Mouse (Mus musculus) kidney, embryonic 16.5 days (tissue): ENCODE measurements around the gene Slc24a3. TPM values are rescaled to one million over a fixed set of nuclear protein-coding genes. Genes with fewer than 3 reads are reported as not detected.

ENCODE experiments used
- ATAC-seq: fragments of 200-750 bp; cut with Nextera tagmentation; 2 replicates; pipeline ENCODE4 v1.8.0; 2017; ENCODE audit warnings: moderate TSS enrichment; ENCODE audit not compliant: low FRiP score, low TSS enrichment
- H3K27ac ChIP-seq: fragments of 300-500 bp; sonication (generic); 2 replicates; pipeline ENCODE4 v1.5.1; 2014; ENCODE audit warnings: low read length
- H3K27me3 ChIP-seq: fragments of 300-500 bp; sonication (generic); 2 replicates; pipeline ENCODE4 v1.6.1; 2014; ENCODE audit warnings: low read length, control low read depth, mixed read lengths; ENCODE audit not compliant: insufficient read depth
- H3K36me3 ChIP-seq: fragments of 300-500 bp; sonication (generic); 2 replicates; pipeline ENCODE4 v1.6.1; 2014; ENCODE audit warnings: low read length, control low read depth, mixed read lengths; ENCODE audit not compliant: insufficient read depth
- H3K4me1 ChIP-seq: fragments of 300-500 bp; sonication (generic); 2 replicates; pipeline ENCODE4 v1.6.1; 2014; ENCODE audit warnings: low read length, control low read depth, mixed read lengths; ENCODE audit not compliant: insufficient read depth
- H3K4me2 ChIP-seq: fragments of 300-500 bp; sonication (generic); replicated peaks from 2 replicates; pipeline ENCODE4 v1.6.1; 2014; ENCODE audit warnings: low read depth, low read length
- H3K4me3 ChIP-seq: fragments of 300-500 bp; sonication (generic); 2 replicates; pipeline ENCODE4 v1.5.1; 2014; ENCODE audit warnings: mild to moderate bottlenecking, low read length
- H3K9ac ChIP-seq: fragments of 300-500 bp; sonication (generic); replicated peaks from 2 replicates; pipeline ENCODE4 v1.6.1; 2014; ENCODE audit warnings: low read length
- H3K9me3 ChIP-seq: fragments of 300-500 bp; sonication (generic); 2 replicates; pipeline ENCODE4 v1.6.1; 2016; ENCODE audit warnings: low read length, control low read depth
- WGBS: fragments of 180-500 bp; shearing (Covaris S2); extraction: QIAGEN DNeasy Blood & Tissue Kit; methylation state at CpG from one replicate; pipeline ENCODE4 v1.1.7; 2014; 5-methylcytosine and 5-hydroxymethylcytosine counted together
- polyA plus RNA-seq: library from polyadenylated mRNA; unstranded; fragments of >200 nt; fragmentation: Nextera tagmentation; extraction: Ambion mirVana; gene quantifications from 2 replicates; pipeline ENCODE4 v1.2.1, GENCODE M21; 2015

Slc24a3 gene
- polyA plus RNA-seq, 1 experiment from 2014 or later = 1.0 TPM

DNA sequence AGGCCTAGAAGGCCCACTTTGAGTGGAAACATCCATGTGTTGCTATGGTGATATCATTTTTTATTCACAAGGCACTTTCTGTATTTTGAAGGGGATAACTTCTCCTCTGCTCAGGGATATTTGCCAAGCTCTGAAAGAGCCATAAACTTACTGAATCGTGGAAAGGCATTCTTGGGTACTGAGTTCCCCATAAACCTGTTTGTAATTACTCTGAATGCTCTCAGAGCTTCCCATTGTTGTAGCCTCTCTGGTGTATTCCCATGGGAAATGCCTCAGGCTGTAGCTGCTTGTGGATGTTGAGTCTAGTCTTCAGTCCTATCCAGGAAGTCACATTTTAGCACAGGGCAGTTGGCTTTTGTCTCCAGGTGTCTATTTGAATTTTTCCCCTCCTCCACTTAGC, 125.3 kb downstream of the Slc24a3 start:
- Histone ChIP-seq H3K27me3 (no peaks in the 10 kb centered on the region), H3K27ac (no peak overlapping the region), H3K4me3 (no peak overlapping the region), H3K9me3 (no peaks in the 10 kb centered on the region), H3K4me1 (peaks cover 6% of the 10 kb centered on the region; the same call in 1 of the 2 replicates), H3K36me3 (no peaks in the 10 kb centered on the region), H3K9ac (no peak overlapping the region), H3K4me2 (no peak overlapping the region)
- WGBS = 6% methylated on average over 1 of the region's 1 CpGs
- no peak for ATAC-seq

DNA sequence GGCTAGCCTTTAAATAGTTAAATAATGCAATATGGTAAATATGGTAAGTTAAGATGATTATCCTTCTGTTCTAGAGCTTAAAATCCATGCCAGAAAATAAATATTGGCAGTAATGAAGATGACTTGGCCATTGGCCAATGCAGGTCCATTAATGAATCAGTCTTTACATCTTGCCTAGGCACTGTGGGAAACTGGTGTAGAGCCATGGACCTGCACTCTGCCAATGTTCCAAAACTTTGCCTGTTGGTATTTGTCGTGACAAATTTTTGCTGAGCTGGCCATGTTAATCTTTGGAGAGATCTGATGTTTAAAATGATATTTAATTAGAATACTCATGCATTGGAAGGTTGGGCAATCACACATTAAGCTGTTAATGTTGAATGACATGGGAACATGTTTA, 129.4 kb downstream of the Slc24a3 start:
- H3K4me1 ChIP-seq = peaks cover 6% of the 10 kb centered on the region; the same call in 1 of the 2 replicates

GRCm38 (mm10) chr2:145299914-145300699, 132.6 kb downstream of the Slc24a3 start:
- whole genome bisulfite sequencing = 45% methylated on average over 5 of the region's 5 CpGs

More for the DNA sequence above, 129.4 kb downstream of the Slc24a3 start:
- WGBS = 85% methylated on average over 1 of the region's 1 CpGs
- no peak for ATAC-seq
- Histone ChIP-seq H3K27me3 (no peaks in the 10 kb centered on the region), H3K9ac (no peak overlapping the region), H3K4me2 (no peak overlapping the region), H3K4me3 (no peak overlapping the region), H3K27ac (no peak overlapping the region), H3K36me3 (no peaks in the 10 kb centered on the region), H3K9me3 (no peaks in the 10 kb centered on the region)

DNA sequence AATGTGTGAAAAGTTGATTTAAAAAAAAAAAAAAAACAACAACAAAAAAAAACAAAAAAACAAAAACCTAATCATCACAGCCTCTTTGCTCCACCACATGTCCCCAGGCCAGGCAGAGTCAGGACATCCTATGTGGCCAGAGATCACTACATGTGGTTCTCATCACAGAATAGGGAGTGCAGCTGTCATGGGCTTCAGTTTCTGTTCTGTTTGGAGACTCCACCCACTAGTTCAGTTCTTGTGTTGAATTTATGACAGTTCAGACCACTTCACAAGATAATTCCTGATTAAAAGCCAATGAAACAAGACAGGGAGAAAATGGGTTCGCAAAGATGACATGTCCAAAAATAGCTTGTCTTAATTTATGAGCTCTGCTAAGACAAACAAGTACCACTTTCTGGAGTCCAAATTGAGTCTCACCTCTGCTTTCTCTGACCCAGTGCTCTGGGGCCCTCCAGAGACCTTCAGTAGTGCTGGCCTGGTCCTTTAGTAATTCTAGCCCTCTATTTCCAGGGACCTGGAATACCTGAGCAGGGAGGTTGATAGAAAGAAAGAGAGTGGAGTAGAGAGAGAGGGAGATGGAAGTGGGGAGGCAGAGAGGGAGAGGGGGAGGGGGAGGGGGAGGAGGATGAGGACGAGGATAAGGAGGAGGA, 139.8 kb downstream of the Slc24a3 start:
- H3K9me3 ChIP-seq = no peaks in the 10 kb centered on the region
- no peak overlapping the region for H3K4me2 ChIP-seq
- 22% methylated on average over 2 of the region's 2 CpGs for WGBS
- no peak overlapping the region for H3K27ac ChIP-seq
- no peaks in the 10 kb centered on the region for H3K4me1 ChIP-seq
- peak; percentile 92 for ATAC-seq
- no peak overlapping the region for H3K4me3 ChIP-seq
- no peaks in the 10 kb centered on the region for H3K27me3 ChIP-seq
- no peaks in the 10 kb centered on the region for H3K36me3 ChIP-seq
- H3K9ac ChIP-seq = no peak overlapping the region

More at GRCm38 (mm10) chr2:145299914-145300699, 132.6 kb downstream of the Slc24a3 start:
- no peaks in the 10 kb centered on the region for H3K36me3 ChIP-seq
- no peak overlapping the region for H3K4me2 ChIP-seq
- no peaks in the 10 kb centered on the region for H3K27me3 ChIP-seq
- no peak overlapping the region for H3K27ac ChIP-seq
- H3K9me3 ChIP-seq = no peaks in the 10 kb centered on the region
- no peak overlapping the region for H3K4me3 ChIP-seq
- no peak for ATAC-seq
- no peaks in the 10 kb centered on the region for H3K4me1 ChIP-seq
- H3K9ac ChIP-seq = no peak overlapping the region

DNA sequence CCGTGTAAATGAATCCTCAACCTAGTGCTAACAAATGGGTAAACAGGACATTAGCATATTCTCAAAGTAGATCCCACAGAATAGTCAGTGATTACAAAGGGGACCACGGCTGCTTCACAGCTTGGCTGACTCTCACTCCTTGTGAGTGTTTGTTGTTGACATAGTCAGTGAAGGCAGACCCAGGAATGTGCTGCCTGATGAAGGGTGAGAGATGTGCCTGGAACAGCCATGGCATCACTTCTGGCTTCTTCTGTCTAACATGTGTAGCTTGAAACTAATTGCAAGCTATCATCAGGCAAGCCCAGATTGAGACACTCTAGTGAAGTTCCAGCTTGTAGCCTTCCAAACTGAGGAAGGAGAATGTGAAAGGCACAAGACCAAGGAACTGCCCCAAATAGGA, 151.4 kb downstream of the Slc24a3 start:
- Histone ChIP-seq H3K27me3 (no peaks in the 10 kb centered on the region), H3K9me3 (no peaks in the 10 kb centered on the region), H3K27ac (no peak overlapping the region), H3K9ac (no peak overlapping the region), H3K4me3 (no peak overlapping the region), H3K36me3 (no peaks in the 10 kb centered on the region), H3K4me1 (no peaks in the 10 kb centered on the region), H3K4me2 (no peak overlapping the region)
- 46% methylated on average over 2 of the region's 2 CpGs for WGBS
- ATAC-seq = no peak

DNA sequence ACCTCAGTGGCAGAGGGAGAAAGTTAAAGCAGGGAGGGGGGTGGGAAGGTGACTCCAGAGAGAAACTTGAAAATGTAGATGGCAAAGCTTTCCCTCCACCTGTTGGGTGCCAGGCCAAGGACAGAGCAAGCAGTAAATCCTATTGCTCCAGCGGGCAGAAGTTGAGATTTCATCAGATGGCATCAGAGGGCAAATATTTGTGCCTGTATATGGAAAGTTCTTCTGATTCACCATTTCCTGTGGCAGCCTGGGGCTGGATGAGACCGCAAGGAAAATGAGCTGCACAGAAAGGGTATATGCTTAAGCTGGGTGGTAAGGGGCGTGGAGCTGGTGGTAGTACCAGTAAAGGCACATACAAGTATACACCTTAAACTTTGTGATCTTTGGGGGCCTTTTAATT, 153.7 kb downstream of the Slc24a3 start:
- 83% methylated on average over 3 of the region's 3 CpGs for WGBS
- Histone ChIP-seq H3K27me3 (no peaks in the 10 kb centered on the region), H3K4me2 (no peak overlapping the region)

DNA sequence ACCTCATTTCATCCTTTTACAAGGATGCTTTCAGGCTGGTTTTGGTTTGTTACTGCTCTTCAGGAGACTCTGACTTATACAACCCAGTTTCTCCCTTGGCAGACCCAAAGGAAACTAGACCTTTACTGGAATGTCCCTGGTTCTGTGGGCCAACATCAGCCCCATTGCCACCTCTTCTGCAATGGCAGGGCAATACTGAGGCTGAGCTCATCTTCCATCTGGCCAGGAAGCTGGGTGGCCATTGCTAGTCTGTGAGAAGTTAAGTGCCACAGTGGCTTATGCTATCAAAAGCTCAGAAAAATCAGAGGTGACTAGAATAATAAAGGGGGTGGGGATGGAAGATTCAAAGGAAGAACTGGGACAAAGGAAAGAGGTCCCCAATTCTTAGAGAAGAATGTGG, 154.2 kb downstream of the Slc24a3 start:
- no peak overlapping the region for H3K4me2 ChIP-seq
- no peak overlapping the region for H3K9ac ChIP-seq
- H3K27ac ChIP-seq = no peak overlapping the region
- no peak for ATAC-seq
- H3K27me3 ChIP-seq = no peaks in the 10 kb centered on the region
- H3K4me1 ChIP-seq = peaks cover 9% of the 10 kb centered on the region
- no peak overlapping the region for H3K4me3 ChIP-seq
- no peaks in the 10 kb centered on the region for H3K36me3 ChIP-seq
- no peaks in the 10 kb centered on the region for H3K9me3 ChIP-seq

More for the DNA sequence above, 153.7 kb downstream of the Slc24a3 start:
- Histone ChIP-seq H3K36me3 (no peaks in the 10 kb centered on the region), H3K4me3 (no peak overlapping the region), H3K9me3 (no peaks in the 10 kb centered on the region), H3K4me1 (peaks cover 9% of the 10 kb centered on the region; the same call in 1 of the 2 replicates), H3K27ac (no peak overlapping the region), H3K9ac (no peak overlapping the region)
- no peak for ATAC-seq

DNA sequence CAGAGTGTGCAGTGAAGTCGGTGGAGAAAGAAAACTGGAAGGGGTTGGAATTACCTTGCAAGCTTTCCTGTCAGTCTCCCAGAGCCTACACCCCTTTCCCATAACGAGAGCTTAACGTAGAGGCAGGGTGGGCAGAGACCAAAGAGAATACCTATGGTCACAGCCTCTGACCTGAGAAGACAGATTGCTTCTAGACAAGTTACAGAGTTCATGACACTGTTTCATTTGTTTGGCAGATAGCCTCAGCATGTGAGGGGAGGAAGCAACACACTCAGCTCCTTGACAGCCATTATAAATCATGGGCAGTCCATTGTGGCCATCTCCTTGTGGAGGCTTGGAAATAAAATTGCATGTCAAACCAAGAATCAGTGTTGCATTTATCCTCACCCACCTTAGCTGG, 156.9 kb downstream of the Slc24a3 start:
- 12% methylated on average over 3 of the region's 3 CpGs for WGBS
- peak; percentile 73; the same call in 1 of the 2 replicates for ATAC-seq

DNA sequence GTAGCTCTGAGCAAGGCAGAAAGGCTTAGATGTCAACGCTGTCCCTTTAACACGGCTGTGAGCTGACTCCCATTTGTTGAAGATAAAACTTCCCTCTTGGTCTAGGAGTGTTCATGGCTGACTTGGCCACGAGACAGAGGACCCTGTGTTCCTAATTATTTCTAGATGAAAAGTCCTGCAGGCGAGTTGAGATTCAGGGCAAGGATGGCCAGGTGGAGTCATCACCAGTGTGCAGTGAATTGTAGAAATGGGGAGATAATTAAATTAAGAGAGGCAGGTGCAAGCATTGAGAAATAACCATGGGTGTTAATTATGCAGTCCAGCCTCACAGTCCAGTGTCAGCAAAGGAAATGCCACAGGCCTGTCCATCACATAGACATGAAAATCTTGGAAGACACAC, 158.3 kb downstream of the Slc24a3 start:
- H3K27me3 ChIP-seq = no peaks in the 10 kb centered on the region
- H3K27ac ChIP-seq = no peak overlapping the region
- no peaks in the 10 kb centered on the region for H3K9me3 ChIP-seq
- peak; percentile 31; the same call in 1 of the 2 replicates for ATAC-seq
- WGBS = 64% methylated on average over 4 of the region's 4 CpGs
- H3K4me3 ChIP-seq = no peak overlapping the region
- H3K4me1 ChIP-seq = peaks cover 9% of the 10 kb centered on the region
- no peak overlapping the region for H3K4me2 ChIP-seq
- H3K9ac ChIP-seq = no peak overlapping the region
- H3K36me3 ChIP-seq = no peaks in the 10 kb centered on the region

More for the DNA sequence above, 156.9 kb downstream of the Slc24a3 start:
- H3K4me2 ChIP-seq = no peak overlapping the region
- peaks cover 9% of the 10 kb centered on the region for H3K4me1 ChIP-seq
- no peak overlapping the region for H3K4me3 ChIP-seq
- no peak overlapping the region for H3K9ac ChIP-seq
- H3K27ac ChIP-seq = no peak overlapping the region
- no peaks in the 10 kb centered on the region for H3K36me3 ChIP-seq
- H3K9me3 ChIP-seq = no peaks in the 10 kb centered on the region
- no peaks in the 10 kb centered on the region for H3K27me3 ChIP-seq

DNA sequence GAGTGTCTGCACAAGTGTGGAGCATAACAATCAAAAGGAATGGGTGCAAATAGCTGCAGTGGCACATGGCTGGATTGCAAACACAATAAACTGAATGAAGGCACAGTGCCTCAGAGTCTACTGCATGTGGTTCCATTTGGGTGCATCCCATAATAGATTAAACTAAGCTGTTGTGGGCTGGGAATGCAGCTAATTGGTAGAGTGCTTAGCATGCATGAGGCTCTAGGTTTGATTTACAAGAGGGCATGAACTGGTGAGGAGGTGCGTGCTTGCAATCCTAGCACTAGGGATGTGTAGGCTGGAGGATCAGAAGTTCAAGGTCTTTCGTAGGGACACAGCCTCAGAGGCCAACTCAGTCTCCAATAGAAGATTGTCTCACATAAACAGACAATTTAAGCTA, 159.0 kb downstream of the Slc24a3 start:
- Histone ChIP-seq H3K4me1 (peaks cover 9% of the 10 kb centered on the region), H3K9ac (no peak overlapping the region), H3K9me3 (no peaks in the 10 kb centered on the region), H3K4me3 (no peak overlapping the region), H3K27ac (no peak overlapping the region), H3K27me3 (no peaks in the 10 kb centered on the region), H3K4me2 (no peak overlapping the region), H3K36me3 (no peaks in the 10 kb centered on the region)
- ATAC-seq = peak; percentile 69
- WGBS = 32% methylated on average over 2 of the region's 2 CpGs
